Mouse (Mus musculus) embryo, embryonic 10 days (tissue): Measurements from ENCODE around the gene Xpnpep3.
"Not testable (repeated sequence)": the region's sequence is repeated elsewhere in the genome, so short reads cannot be mapped to it uniquely, and the experiment has no call there.

Source experiments
- DNase-seq: peaks from one replicate; pipeline ENCODE4 v3.0.0-alpha.2; 2015; ENCODE audit warnings: low spot score

Xpnpep3 gene

DNA sequence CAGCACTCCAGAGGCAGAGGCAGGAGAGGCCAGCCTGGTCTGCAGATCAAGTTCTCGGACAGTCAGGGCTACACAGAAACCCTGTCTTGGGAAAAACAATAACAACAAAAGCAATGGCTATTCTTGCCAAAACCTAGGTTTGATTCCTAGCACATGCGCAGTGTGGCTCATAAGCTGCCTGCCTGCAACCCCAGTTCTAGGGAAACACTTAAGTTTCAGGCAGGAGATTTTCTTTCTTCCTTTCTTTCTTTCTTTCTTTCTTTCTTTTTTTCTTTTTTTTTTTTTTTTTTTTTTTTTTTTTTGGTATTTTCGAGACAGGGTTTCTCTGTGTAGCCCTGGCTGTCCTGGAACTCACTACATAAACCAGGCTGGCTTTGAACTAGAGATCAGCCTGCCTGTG, 80.3 kb downstream of the Xpnpep3 start:
- not testable (repeated sequence) for DNase-seq

DNA sequence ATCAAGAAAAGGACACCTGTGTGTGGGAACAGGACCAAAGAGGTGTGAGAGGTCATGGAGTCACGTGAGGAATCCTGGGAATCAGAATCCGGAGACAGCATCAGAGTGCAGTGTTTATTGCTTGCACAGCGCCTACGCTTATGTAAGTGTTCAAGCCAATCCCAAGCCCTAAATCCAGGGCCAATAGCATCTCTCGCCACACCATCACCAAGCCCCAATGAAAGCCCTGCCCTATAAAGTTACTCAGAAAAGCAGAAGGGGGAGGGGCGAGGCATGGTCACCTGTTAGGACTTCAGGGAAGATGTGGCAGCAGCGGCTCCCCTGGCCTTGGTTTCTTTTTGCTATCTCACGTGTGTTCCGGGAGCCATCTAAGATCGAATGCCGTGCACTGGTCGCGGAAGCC, 81.0 kb downstream of the Xpnpep3 start:
- peak; percentile 63 for DNase-seq

DNA sequence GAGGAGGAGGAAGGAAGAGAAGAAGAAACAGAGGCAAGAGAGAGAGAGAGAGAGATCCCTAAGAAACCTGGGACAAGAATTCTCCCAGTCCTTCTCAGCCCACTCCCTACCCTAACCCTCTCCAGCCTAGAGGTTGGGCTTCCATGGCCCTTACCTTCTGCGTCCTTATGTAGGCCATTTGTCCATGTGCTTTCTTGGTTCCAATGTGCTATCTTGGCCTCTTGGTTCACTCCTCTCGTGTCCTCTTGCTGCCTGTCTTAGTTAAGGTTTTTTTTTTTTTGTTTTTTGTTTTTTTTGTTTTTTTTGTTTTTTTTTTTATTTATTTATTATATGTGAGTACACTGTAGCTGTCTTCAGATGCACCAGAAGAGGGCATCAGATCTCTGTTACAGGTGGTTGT, 83.0 kb downstream of the Xpnpep3 start:
- no peak for DNase-seq

DNA sequence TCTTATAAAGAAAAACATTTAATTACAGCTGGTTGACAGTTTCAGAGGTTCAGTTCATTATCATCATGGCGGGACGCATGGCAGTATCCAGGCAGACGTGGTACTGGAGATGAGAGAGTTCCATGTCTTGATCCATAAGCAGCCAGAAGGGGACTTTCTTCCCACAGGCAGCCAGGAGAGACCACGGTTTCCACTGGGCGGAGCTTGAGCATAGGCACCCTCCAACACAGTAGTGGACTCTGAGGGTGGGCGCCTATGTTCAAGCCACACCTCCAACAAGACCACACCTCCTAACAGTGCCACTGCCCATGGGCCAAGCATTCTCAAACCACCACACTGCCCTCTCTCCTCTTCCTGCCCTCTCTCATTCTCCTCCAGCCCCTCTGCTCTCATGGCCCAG, 83.8 kb downstream of the Xpnpep3 start:
- no peak for DNase-seq

GRCm38 (mm10) chr15:81485483-81485882, 85.5 kb downstream of the Xpnpep3 start:
- no peak for DNase-seq

- DNase-seq, result no peak
Observed at GRCm38 (mm10) chr15:81503466-81503865, 103.5 kb downstream of the Xpnpep3 start.

- DNase-seq, result no peak
Observed at GRCm38 (mm10) chr15:81503995-81504394, 104.1 kb downstream of the Xpnpep3 start.
